In the genomic region with DNA sequence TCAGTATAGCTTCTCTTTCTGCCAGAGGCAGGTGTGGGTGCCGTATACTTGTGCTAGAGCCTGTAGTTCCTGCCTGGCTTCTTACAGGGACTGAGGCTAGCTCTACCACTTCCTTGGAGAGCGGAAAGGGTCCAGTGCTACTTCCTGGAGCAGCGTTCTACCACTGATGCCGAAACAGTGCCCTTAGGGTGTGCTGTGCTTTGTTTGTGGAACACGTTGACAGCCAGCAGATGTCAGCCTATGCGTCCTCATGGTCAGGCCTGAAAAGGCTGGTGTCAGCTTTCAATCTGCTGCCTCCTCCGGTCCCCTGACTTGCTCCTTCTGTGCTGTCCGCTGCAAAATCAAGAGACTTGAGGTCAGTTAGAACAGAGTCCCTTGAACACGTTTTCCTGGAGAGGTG, we compare ENCODE assay signal across 8 mouse cellular contexts. TPM values are rescaled to one million over a fixed set of nuclear protein-coding genes. Genes with fewer than 3 reads are reported as not detected.
DNase-seq lines count a peak whose midpoint lies in the region; ATAC-seq and TF ChIP-seq lines count a peak whose summit lies in the region.

No protein-coding gene starts in this region.

- peaks cover 36% of the 10 kb centered on the region for H3K4me1 ChIP-seq in heart, adult 2 months (ENCODE audit: control insufficient read depth, insufficient read depth, low read length)
- peaks cover 14% of the 10 kb centered on the region for H3K4me1 ChIP-seq in embryonic facial prominence, embryonic 11.5 days (ENCODE audit: control insufficient read depth, insufficient read depth, low read length)
- H3K4me1 ChIP-seq in lung, embryonic 15.5 days: peaks cover 31% of the 10 kb centered on the region

- peak overlapping the region; percentile 80 for H3K27ac ChIP-seq in heart, adult 2 months
- 0 out of 2 replicates have a peak overlapping the region, but pooled peaks have one; percentile 48 for H3K27ac ChIP-seq in embryonic facial prominence, embryonic 11.5 days (replicated peaks; ENCODE audit: low read depth, low read length)
- peak overlapping the region; percentile 54 for H3K27ac ChIP-seq in lung, embryonic 15.5 days

- intact Hi-C loops in heart, adult 2 months (cut with DNase I): no loop called here
- intact Hi-C loops in heart, postnatal 25 days (cut with DNase I): loop anchor here (2.0 to 5.0 kb wide), 3 partner anchors 132 to 589 kb away; partner anchors contain the start of genes Baz2b and March7

- 22% methylated on average over 9 of the region's 9 CpGs for WGBS in heart, adult 2 months
- 10% methylated on average over 9 of the region's 9 CpGs for WGBS in embryonic facial prominence, embryonic 11.5 days
- 31% methylated on average over 9 of the region's 9 CpGs for WGBS in lung, embryonic 15.5 days

- no peak overlapping the region; the same call in 1 of the 2 replicates for H3K4me2 ChIP-seq in embryonic facial prominence, embryonic 11.5 days (ENCODE audit: low read depth, low read length)
- no peak overlapping the region for H3K4me2 ChIP-seq in lung, embryonic 15.5 days

- H3K36me3 ChIP-seq in heart, adult 2 months (ENCODE audit: control insufficient read depth, insufficient read depth, low read length): peaks cover 1% of the 10 kb centered on the region
- no peaks in the 10 kb centered on the region for H3K36me3 ChIP-seq in embryonic facial prominence, embryonic 11.5 days (replicated peaks; ENCODE audit: control insufficient read depth, insufficient read depth, low read depth, low read length)
- H3K36me3 ChIP-seq in lung, embryonic 15.5 days: peaks cover 15% of the 10 kb centered on the region
- H3K36me3 ChIP-seq in splenic B cell, adult 2 months (ENCODE audit: control insufficient read depth, insufficient read depth, low read length, poor library complexity, severe bottlenecking): no peaks in the 10 kb centered on the region

- no peaks in the 10 kb centered on the region for H3K79me2 ChIP-seq in heart, adult 2 months (replicated peaks; ENCODE audit: control insufficient read depth, insufficient read depth, low read length)

- no peaks in the 10 kb centered on the region for H3K27me3 ChIP-seq in heart, adult 2 months (ENCODE audit: control insufficient read depth, insufficient read depth, low read length)
- no peaks in the 10 kb centered on the region for H3K27me3 ChIP-seq in embryonic facial prominence, embryonic 11.5 days (ENCODE audit: control insufficient read depth, insufficient read depth, low read length)
- H3K27me3 ChIP-seq in lung, embryonic 15.5 days: no peaks in the 10 kb centered on the region
- no peaks in the 10 kb centered on the region for H3K27me3 ChIP-seq in splenic B cell, adult 2 months (ENCODE audit: control insufficient read depth, insufficient read depth, low read length, poor library complexity, severe bottlenecking)

- DNase-seq in heart, adult 2 months: peak in 1 of 2 experiments; percentile 61
- no peak for DNase-seq in heart, postnatal 25 days (ENCODE audit: low spot score)
- DNase-seq in embryonic facial prominence, embryonic 11.5 days (ENCODE audit: low spot score): peak; percentile 76
- peak; percentile 69 for DNase-seq in heart, postnatal 4 days
- DNase-seq in splenic B cell, adult 2 months (ENCODE audit: low read depth, low spot score): peak; percentile 4
- no peak for DNase-seq in right cerebral cortex, postnatal 25 days
- no peak for DNase-seq in adrenal gland, adult 18-20 months (ENCODE audit: low spot score in 2 of 2)

- TF ChIP-seq CTCF in heart, adult 2 months (IDR thresholded peaks at IDR 0.05): peak; percentile 66

- peak; percentile 38; the same call in 1 of the 2 replicates for TF ChIP-seq POLR2A in heart, adult 2 months (IDR thresholded peaks at IDR 0.05; ENCODE audit: insufficient read depth, low read depth, low read length)

- TF ChIP-seq EP300 in heart, adult 2 months (IDR thresholded peaks at IDR 0.05; ENCODE audit: insufficient read depth, low read depth, low read length): peak; percentile 86

- no peak overlapping the region; the same call in 1 of the 2 replicates for H3K4me3 ChIP-seq in heart, adult 2 months
- H3K4me3 ChIP-seq in embryonic facial prominence, embryonic 11.5 days (ENCODE audit: low read depth, low read length): no peak overlapping the region
- H3K4me3 ChIP-seq in lung, embryonic 15.5 days: no peak overlapping the region

- peak; percentile 61; the same call in 1 of the 2 replicates for ATAC-seq in embryonic facial prominence, embryonic 11.5 days (replicated peaks; ENCODE audit: insufficient number of reproducible peaks, low FRiP score, low TSS enrichment, low read depth)
- ATAC-seq in lung, embryonic 15.5 days (ENCODE audit: borderline replicate concordance, extremely low read depth, low FRiP score, low TSS enrichment): peak; percentile 68; the same call in 1 of the 2 replicates

- no peaks in the 10 kb centered on the region for H3K9me3 ChIP-seq in embryonic facial prominence, embryonic 11.5 days (replicated peaks; ENCODE audit: control insufficient read depth, low read length)
- H3K9me3 ChIP-seq in lung, embryonic 15.5 days: no peaks in the 10 kb centered on the region

- H3K9ac ChIP-seq in heart, adult 2 months (ENCODE audit: low read depth, low read length): peak overlapping the region; percentile 22
- H3K9ac ChIP-seq in embryonic facial prominence, embryonic 11.5 days (replicated peaks; ENCODE audit: low read length): peak overlapping the region; percentile 22; the same call in 1 of the 2 replicates
- H3K9ac ChIP-seq in lung, embryonic 15.5 days: no peak overlapping the region

RNA-seq across cellular contexts. Expression of gene Wdsub1, which starts 52.2 kb away (rescaled TPM):
- total RNA-seq in heart, adult 2 months (2021): 10 to 100 TPM; 21.4 to 22.1 TPM
- 47.7 and 65.8 TPM in 2 replicates for polyA plus RNA-seq in heart, adult 2 months (2012; rRNA removed)
- 10 to 100 TPM; 21.3 to 21.5 TPM for total RNA-seq in heart, postnatal 25 days (2021)
- 20.9 and 30.1 TPM in 2 replicates for polyA plus RNA-seq in embryonic facial prominence, embryonic 11.5 days (2014; fragmentation: Nextera tagmentation; extraction: Ambion mirVana)
- 10 to 100 TPM; 33.5 to 33.8 TPM for total RNA-seq in heart, postnatal 4 days (2021)
- polyA plus RNA-seq in lung, embryonic 15.5 days (2015; fragmentation: Nextera tagmentation; extraction: Ambion mirVana): 34.7 and 35.6 TPM in 2 replicates
- total RNA-seq in adrenal gland, adult 18-20 months (2021): 10 to 100 TPM; 12.6 to 18.2 TPM

Comparison
In these comparisons a context has a peak if more than half of its experiments do, and no peak if none do; other contexts are left out.
1. DNase-seq: peak in embryonic facial prominence, embryonic 11.5 days (single experiment), heart, postnatal 4 days (single experiment) and splenic B cell, adult 2 months (single experiment); none in heart, postnatal 25 days (single experiment), right cerebral cortex, postnatal 25 days (single experiment) and adrenal gland, adult 18-20 months (0 of 2).
2. Peak in every context shown above with its lines, with median percentiles within 50 percentile points of each other: H3K27ac ChIP-seq.